Mouse (Mus musculus): ENCODE measurements around the gene Col8a2. TPM values are rescaled to one million over a fixed set of nuclear protein-coding genes. Genes with fewer than 3 reads are reported as not detected.
A peak's percentile ranks its signal among the peaks of the same experiment; 100 is the strongest.

Gene Col8a2
- polyA plus RNA-seq, 1 experiment from 2014 or later = 1.1 TPM

GRCm38 (mm10) chr4:126319806-126320205 is 33.2 kb downstream of the Col8a2 start:
- Histone ChIP-seq H3K4me1 (replicated peaks) (peaks cover 28% of the 10 kb centered on the region), H3K27me3 (peaks cover 9% of the 10 kb centered on the region), H3K4me2 (peak overlapping the region; percentile 86; the same call in 1 of the 2 replicates), H3K27ac (replicated peaks) (0 out of 2 replicates have a peak overlapping the region, but pooled peaks have one; percentile 48), H3K9ac (no peak overlapping the region), H3K9me3 (replicated peaks) (no peaks in the 10 kb centered on the region), H3K4me3 (replicated peaks) (no peak overlapping the region), H3K36me3 (replicated peaks) (peaks cover 29% of the 10 kb centered on the region)
- ATAC-seq (ENCODE audit: insufficient read depth) = no peak
- 74% methylated on average over 6 of the region's 6 CpGs for WGBS (ENCODE audit: insufficient replicate concordance)

- H3K9me3 ChIP-seq (replicated peaks) = no peaks in the 10 kb centered on the region
- WGBS (ENCODE audit: insufficient replicate concordance) = under 1% methylated on average over 80 of the region's 80 CpGs
- peak within 1 kb of the TSS; percentile 86 for H3K4me2 ChIP-seq
- peaks cover 18% of the 10 kb centered on the region for H3K27me3 ChIP-seq
- peak within 1 kb of the TSS; percentile 48 for H3K27ac ChIP-seq (replicated peaks)
- peak within 1 kb of the TSS; percentile 86 for H3K4me3 ChIP-seq (replicated peaks)
- ATAC-seq (ENCODE audit: insufficient read depth) = peak; percentile 80
- peaks cover 28% of the 10 kb centered on the region for H3K4me1 ChIP-seq (replicated peaks)
- H3K36me3 ChIP-seq (replicated peaks) = peaks cover 21% of the 10 kb centered on the region
- H3K9ac ChIP-seq = peak within 1 kb of the TSS; percentile 73
Measured at GRCm38 (mm10) chr4:126321111-126321853, 34.7 kb downstream of the Col8a2 start, which contains the start of gene Adprhl2. Gene Adprhl2, minus strand, starts transcription at chr4:126321703.

- 0 out of 2 replicates have a peak overlapping the region, but pooled peaks have one; percentile 48 for H3K27ac ChIP-seq (replicated peaks)
- peak overlapping the region; percentile 86 for H3K4me2 ChIP-seq
- 54% methylated on average over 28 of the region's 28 CpGs for whole genome bisulfite sequencing (ENCODE audit: insufficient replicate concordance)
- H3K9ac ChIP-seq = peak overlapping the region; percentile 73
- H3K4me3 ChIP-seq (replicated peaks) = peak overlapping the region; percentile 86
- H3K36me3 ChIP-seq (replicated peaks) = peaks cover 14% of the 10 kb centered on the region
- no peak for ATAC-seq (ENCODE audit: insufficient read depth)
- H3K9me3 ChIP-seq (replicated peaks) = no peaks in the 10 kb centered on the region
- peaks cover 18% of the 10 kb centered on the region for H3K27me3 ChIP-seq
- peaks cover 28% of the 10 kb centered on the region for H3K4me1 ChIP-seq (replicated peaks)
Measured at GRCm38 (mm10) chr4:126321854-126322511, 35.4 kb downstream of the Col8a2 start.

- no peak overlapping the region for H3K27ac ChIP-seq (replicated peaks)
- ATAC-seq (ENCODE audit: insufficient read depth) = no peak
- no peak overlapping the region for H3K4me3 ChIP-seq (replicated peaks)
- H3K27me3 ChIP-seq = peaks cover 18% of the 10 kb centered on the region
- no peak overlapping the region for H3K9ac ChIP-seq
- WGBS (ENCODE audit: insufficient replicate concordance) = 88% methylated on average over 13 of the region's 13 CpGs
- peaks cover 28% of the 10 kb centered on the region for H3K4me1 ChIP-seq (replicated peaks)
- peaks cover 7% of the 10 kb centered on the region for H3K36me3 ChIP-seq (replicated peaks)
- H3K4me2 ChIP-seq = no peak overlapping the region
- no peaks in the 10 kb centered on the region for H3K9me3 ChIP-seq (replicated peaks)
Measured at GRCm38 (mm10) chr4:126322646-126323045, 36.1 kb downstream of the Col8a2 start.

- WGBS (ENCODE audit: insufficient replicate concordance) = 56% methylated on average over 13 of the region's 13 CpGs
- H3K27ac ChIP-seq (replicated peaks) = no peak overlapping the region
- H3K4me2 ChIP-seq = no peak overlapping the region
- no peaks in the 10 kb centered on the region for H3K36me3 ChIP-seq (replicated peaks)
- H3K9me3 ChIP-seq (replicated peaks) = no peaks in the 10 kb centered on the region
- no peak overlapping the region for H3K4me3 ChIP-seq (replicated peaks)
- no peak for ATAC-seq (ENCODE audit: insufficient read depth)
- no peak overlapping the region for H3K9ac ChIP-seq
- H3K27me3 ChIP-seq = peaks cover 18% of the 10 kb centered on the region
- peaks cover 20% of the 10 kb centered on the region for H3K4me1 ChIP-seq (replicated peaks)
Measured at GRCm38 (mm10) chr4:126324861-126325260, 38.3 kb downstream of the Col8a2 start.

GRCm38 (mm10) chr4:126325281-126325861 is 38.8 kb downstream of the Col8a2 start, which contains the start of gene Tekt2:
Gene Tekt2, minus strand, starts transcription at chr4:126325688.
- H3K27ac ChIP-seq (replicated peaks) = no peak within 1 kb of the TSS
- H3K9me3 ChIP-seq (replicated peaks) = no peaks in the 10 kb centered on the region
- WGBS (ENCODE audit: insufficient replicate concordance) = 21% methylated on average over 23 of the region's 23 CpGs
- H3K4me3 ChIP-seq (replicated peaks) = no peak within 1 kb of the TSS
- peak within 1 kb of the TSS; percentile 16; the same call in 1 of the 2 replicates for H3K4me2 ChIP-seq
- peaks cover 18% of the 10 kb centered on the region for H3K27me3 ChIP-seq
- peaks cover 15% of the 10 kb centered on the region for H3K4me1 ChIP-seq (replicated peaks)
- no peaks in the 10 kb centered on the region for H3K36me3 ChIP-seq (replicated peaks)
- no peak within 1 kb of the TSS for H3K9ac ChIP-seq
- ATAC-seq (ENCODE audit: insufficient read depth) = no peak

GRCm38 (mm10) chr4:126326036-126326435 is 39.4 kb downstream of the Col8a2 start:
- Histone ChIP-seq H3K4me3 (replicated peaks) (no peak overlapping the region), H3K4me1 (replicated peaks) (peaks cover 8% of the 10 kb centered on the region), H3K9me3 (replicated peaks) (no peaks in the 10 kb centered on the region), H3K9ac (no peak overlapping the region), H3K27ac (replicated peaks) (no peak overlapping the region), H3K36me3 (replicated peaks) (no peaks in the 10 kb centered on the region), H3K4me2 (no peak overlapping the region), H3K27me3 (peaks cover 18% of the 10 kb centered on the region)
- WGBS (ENCODE audit: insufficient replicate concordance) = 30% methylated on average over 6 of the region's 6 CpGs
- ATAC-seq (ENCODE audit: insufficient read depth) = no peak

GRCm38 (mm10) chr4:126330295-126330694 is 43.7 kb downstream of the Col8a2 start:
- Histone ChIP-seq H3K27me3 (peaks cover 4% of the 10 kb centered on the region), H3K4me3 (replicated peaks) (no peak overlapping the region), H3K36me3 (replicated peaks) (no peaks in the 10 kb centered on the region), H3K9me3 (replicated peaks) (no peaks in the 10 kb centered on the region), H3K4me2 (no peak overlapping the region), H3K27ac (replicated peaks) (no peak overlapping the region), H3K4me1 (replicated peaks) (no peaks in the 10 kb centered on the region), H3K9ac (no peak overlapping the region)
- WGBS (ENCODE audit: insufficient replicate concordance) = 78% methylated on average over 4 of the region's 4 CpGs
- ATAC-seq (ENCODE audit: insufficient read depth) = no peak

GRCm38 (mm10) chr4:126331751-126332150 is 45.2 kb downstream of the Col8a2 start:
- Histone ChIP-seq H3K36me3 (replicated peaks) (no peaks in the 10 kb centered on the region), H3K4me2 (no peak overlapping the region), H3K9ac (no peak overlapping the region), H3K27ac (replicated peaks) (no peak overlapping the region), H3K4me1 (replicated peaks) (no peaks in the 10 kb centered on the region), H3K4me3 (replicated peaks) (no peak overlapping the region), H3K27me3 (no peaks in the 10 kb centered on the region), H3K9me3 (replicated peaks) (no peaks in the 10 kb centered on the region)
- ATAC-seq (ENCODE audit: insufficient read depth) = no peak
- 63% methylated on average over 1 of the region's 1 CpGs for WGBS (ENCODE audit: insufficient replicate concordance)

- Histone ChIP-seq H3K9ac (no peak overlapping the region), H3K27ac (replicated peaks) (no peak overlapping the region), H3K4me1 (replicated peaks) (no peaks in the 10 kb centered on the region), H3K27me3 (no peaks in the 10 kb centered on the region), H3K9me3 (replicated peaks) (no peaks in the 10 kb centered on the region), H3K4me3 (replicated peaks) (no peak overlapping the region), H3K36me3 (replicated peaks) (no peaks in the 10 kb centered on the region), H3K4me2 (no peak overlapping the region)
- 39% methylated on average over 3 of the region's 3 CpGs for WGBS (ENCODE audit: insufficient replicate concordance)
- ATAC-seq (ENCODE audit: insufficient read depth) = no peak
Measured at GRCm38 (mm10) chr4:126332358-126332757, 45.8 kb downstream of the Col8a2 start.

GRCm38 (mm10) chr4:126339461-126339860 is 52.9 kb downstream of the Col8a2 start:
- ATAC-seq (ENCODE audit: insufficient read depth) = no peak
- Histone ChIP-seq H3K36me3 (replicated peaks) (no peaks in the 10 kb centered on the region), H3K4me2 (no peak overlapping the region), H3K9ac (no peak overlapping the region), H3K27ac (replicated peaks) (no peak overlapping the region), H3K27me3 (no peaks in the 10 kb centered on the region), H3K4me3 (replicated peaks) (no peak overlapping the region), H3K9me3 (replicated peaks) (no peaks in the 10 kb centered on the region), H3K4me1 (replicated peaks) (0 out of 2 replicates have a peak, but pooled peaks cover 3% of the 10 kb centered on the region)
- WGBS (ENCODE audit: insufficient replicate concordance) = 32% methylated on average over 4 of the region's 4 CpGs

Measured in liver, embryonic 15.5 days (tissue).